Mouse (Mus musculus): ENCODE measurements around the gene Stxbp6.

GRCm38 (mm10) chr12:44967448-44967847 lies 107.1 kb downstream of the Stxbp6 start:
- TF ChIP-seq CTCF (IDR thresholded peaks at IDR 0.05; ENCODE audit: low read depth) (no peak), EP300 (IDR thresholded peaks at IDR 0.05; ENCODE audit: low read depth) (no peak)

All from liver, postnatal 0 days (tissue).